Mouse (Mus musculus) limb, embryonic 10.5 days (tissue): ENCODE data around the gene Il3ra. TPM values are rescaled to one million over a fixed set of nuclear protein-coding genes. Genes with fewer than 3 reads are reported as not detected.

ENCODE experiments used
- polyA plus RNA-seq: library from polyadenylated mRNA; unstranded; fragments of >200 nt; fragmentation: Nextera tagmentation; extraction: Ambion mirVana; gene quantifications from 2 replicates; pipeline ENCODE4 v1.2.1, GENCODE M21; 2016

The Il3ra gene
- polyA plus RNA-seq, 1 experiment from 2014 or later = 4.1 TPM

Other genes with a start within 250 kb of the Il3ra start
- gene Psmd6, start 225.3 kb upstream of the Il3ra start, polyA plus RNA-seq = 292 and 302 TPM in 2 replicates
- not detected in 2 replicates for gene Olfr720, start 159.4 kb upstream of the Il3ra start, polyA plus RNA-seq
- gene Olfr31, start 23.4 kb upstream of the Il3ra start, polyA plus RNA-seq = not detected in 2 replicates
- not detected in 2 replicates for gene Olfr721-ps1, start 55.0 kb downstream of the Il3ra start, polyA plus RNA-seq